Mouse (Mus musculus): ENCODE measurements at regions not wholly inside any gene's neighbourhood (a gene's known extent, or its start where the extent isn't known, plus 50 kb on each side); places are given as distances from the start of the nearest gene placed in this dataset.
A peak's percentile ranks its signal among the peaks of the same experiment; 100 is the strongest.

DNA sequence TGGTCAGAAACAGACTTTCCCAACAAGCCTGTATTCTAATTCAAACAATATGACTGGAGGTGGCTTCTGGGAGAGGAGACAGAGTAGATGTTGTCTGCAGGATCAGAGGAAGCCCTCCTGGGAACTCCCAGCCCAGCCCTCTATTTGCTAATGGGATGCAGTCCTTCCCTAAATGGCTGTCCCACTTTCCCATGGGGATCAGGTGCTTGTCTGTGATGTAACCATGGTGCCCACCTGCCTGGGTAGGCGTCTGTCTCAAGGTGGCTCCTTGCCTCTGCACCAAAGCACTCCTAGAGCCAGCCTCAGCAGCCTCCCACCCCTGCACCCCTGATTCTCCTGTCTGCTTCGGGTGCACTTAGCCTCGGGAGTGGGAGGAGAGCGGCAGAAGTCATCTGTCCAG is 384.6 kb downstream of the Gm45692 start:
- WGBS, result 57% methylated on average over 4 of the region's 4 CpGs
- no peak overlapping the region for H3K9ac ChIP-seq
- no peak for ATAC-seq (ENCODE audit: low FRiP score)

DNA sequence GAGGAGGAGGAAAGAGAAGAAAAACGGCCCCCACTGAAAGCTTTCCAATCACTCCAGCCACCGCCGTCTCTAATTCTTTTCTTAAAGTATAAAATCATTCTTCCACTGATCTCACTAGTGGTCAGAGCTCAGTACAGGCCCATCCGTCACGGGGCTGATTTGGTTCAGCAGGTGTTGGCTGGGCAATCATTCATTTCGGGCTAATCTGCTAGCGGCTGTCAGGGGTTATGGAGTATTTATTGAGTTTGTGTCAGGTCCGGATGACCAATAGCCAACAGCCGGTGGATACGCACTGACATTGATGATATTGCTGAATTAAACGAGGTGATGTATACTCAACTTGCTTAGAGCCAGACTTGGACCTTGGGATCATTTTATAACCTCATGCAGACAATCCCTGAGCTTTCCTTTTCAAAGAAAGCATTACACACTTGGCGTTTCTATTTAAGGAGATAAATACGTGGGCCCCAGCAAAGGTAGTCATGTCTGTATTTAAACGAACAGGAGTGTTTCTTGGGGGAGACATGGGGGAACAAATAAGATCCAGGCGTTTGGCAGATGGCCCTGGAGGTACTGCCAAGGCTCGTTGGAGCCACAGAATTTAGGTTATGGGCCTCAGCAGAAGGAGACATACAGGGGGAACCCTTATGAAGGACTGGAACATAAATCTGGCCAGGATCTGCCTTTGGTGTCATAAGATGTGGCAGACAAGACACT is 385.1 kb downstream of the Gm45692 start:
- H3K9ac ChIP-seq, result no peak overlapping the region
- no peaks in the 10 kb centered on the region for H3K36me3 ChIP-seq (replicated peaks; ENCODE audit: control insufficient read depth, insufficient read depth)
- H3K27me3 ChIP-seq (ENCODE audit: control insufficient read depth, insufficient read depth, low read length), result no peaks in the 10 kb centered on the region
- H3K4me3 ChIP-seq (replicated peaks; ENCODE audit: low read length), result no peak overlapping the region
- 57% methylated on average over 16 of the region's 16 CpGs for WGBS
- no peak overlapping the region for H3K27ac ChIP-seq
- H3K4me1 ChIP-seq (replicated peaks; ENCODE audit: control insufficient read depth, insufficient read depth, low read length), result peaks cover 17% of the 10 kb centered on the region
- ATAC-seq (ENCODE audit: low FRiP score) (no peak), DNase-seq (ENCODE audit: low spot score) (no peak)
- H3K4me2 ChIP-seq (replicated peaks), result no peak overlapping the region
- no peaks in the 10 kb centered on the region for H3K9me3 ChIP-seq (ENCODE audit: control insufficient read depth, low read length)

More for the DNA sequence above, 384.6 kb downstream of the Gm45692 start:
- no peaks in the 10 kb centered on the region for H3K27me3 ChIP-seq (ENCODE audit: control insufficient read depth, insufficient read depth, low read length)
- no peaks in the 10 kb centered on the region for H3K36me3 ChIP-seq (replicated peaks; ENCODE audit: control insufficient read depth, insufficient read depth)
- H3K27ac ChIP-seq, result no peak overlapping the region
- peaks cover 17% of the 10 kb centered on the region for H3K4me1 ChIP-seq (replicated peaks; ENCODE audit: control insufficient read depth, insufficient read depth, low read length)
- H3K9me3 ChIP-seq (ENCODE audit: control insufficient read depth, low read length), result no peaks in the 10 kb centered on the region
- H3K4me3 ChIP-seq (replicated peaks; ENCODE audit: low read length), result no peak overlapping the region
- DNase-seq (ENCODE audit: low spot score), result no peak
- H3K4me2 ChIP-seq (replicated peaks), result no peak overlapping the region

DNA sequence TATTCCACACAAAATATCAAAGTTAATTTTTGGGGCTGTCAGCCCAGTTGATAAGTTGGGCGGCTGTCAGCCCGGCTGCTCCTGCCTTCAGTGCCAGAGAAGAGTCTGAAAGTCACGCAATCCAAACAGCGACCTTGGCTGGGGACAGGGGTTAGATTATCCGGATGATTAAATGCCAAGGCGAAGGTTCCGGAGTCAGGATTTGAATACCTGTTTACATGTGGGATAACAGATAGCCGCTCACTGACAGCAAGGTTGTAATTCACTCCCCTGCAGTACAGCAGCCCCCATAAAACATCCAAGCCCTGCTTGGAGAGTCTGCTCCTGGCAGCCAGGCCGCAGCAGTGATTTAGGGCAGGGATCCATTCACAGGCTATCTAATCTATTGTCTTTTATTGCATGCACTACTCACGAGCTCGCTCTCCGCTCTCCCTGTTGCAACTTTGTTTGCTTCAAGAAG is 388.3 kb downstream of the Gm45692 start:
- peaks cover 11% of the 10 kb centered on the region for H3K4me1 ChIP-seq (replicated peaks; ENCODE audit: control insufficient read depth, insufficient read depth, low read length)
- DNase-seq (ENCODE audit: low spot score), result no peak
- H3K4me3 ChIP-seq (replicated peaks; ENCODE audit: low read length), result no peak overlapping the region
- no peak overlapping the region for H3K27ac ChIP-seq
- no peak overlapping the region for H3K9ac ChIP-seq
- no peaks in the 10 kb centered on the region for H3K9me3 ChIP-seq (ENCODE audit: control insufficient read depth, low read length)
- 45% methylated on average over 12 of the region's 12 CpGs for WGBS
- no peaks in the 10 kb centered on the region for H3K36me3 ChIP-seq (replicated peaks; ENCODE audit: control insufficient read depth, insufficient read depth)
- ATAC-seq (ENCODE audit: low FRiP score), result no peak
- no peaks in the 10 kb centered on the region for H3K27me3 ChIP-seq (ENCODE audit: control insufficient read depth, insufficient read depth, low read length)
- H3K4me2 ChIP-seq (replicated peaks), result no peak overlapping the region

DNA sequence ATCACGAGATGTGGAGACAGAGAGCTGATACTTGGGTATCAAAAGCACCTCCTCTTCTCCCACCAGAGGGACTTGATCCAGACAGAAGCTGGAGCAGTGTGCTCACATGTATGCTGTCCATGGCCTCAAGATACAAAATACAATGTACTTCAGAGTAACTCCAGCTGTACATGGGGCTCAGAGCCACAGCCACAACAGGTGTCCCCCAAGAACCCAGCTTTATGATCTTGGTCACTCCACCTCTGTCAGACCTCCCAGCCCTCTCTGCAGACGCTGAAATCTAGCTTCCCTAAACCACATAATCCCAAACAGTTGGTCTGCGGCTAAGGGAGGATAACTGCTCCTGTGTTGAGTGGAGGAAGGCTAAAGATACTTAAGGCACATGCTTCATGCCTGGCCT is 389.9 kb downstream of the Gm45692 start:
- Histone ChIP-seq H3K36me3 (replicated peaks; ENCODE audit: control insufficient read depth, insufficient read depth) (no peaks in the 10 kb centered on the region), H3K9me3 (ENCODE audit: control insufficient read depth, low read length) (no peaks in the 10 kb centered on the region), H3K9ac (no peak overlapping the region), H3K27me3 (ENCODE audit: control insufficient read depth, insufficient read depth, low read length) (no peaks in the 10 kb centered on the region), H3K4me1 (replicated peaks; ENCODE audit: control insufficient read depth, insufficient read depth, low read length) (peaks cover 11% of the 10 kb centered on the region), H3K27ac (no peak overlapping the region), H3K4me2 (replicated peaks) (no peak overlapping the region), H3K4me3 (replicated peaks; ENCODE audit: low read length) (no peak overlapping the region)
- DNase-seq (ENCODE audit: low spot score), result no peak
- 83% methylated on average over 3 of the region's 3 CpGs for WGBS
- no peak for ATAC-seq (ENCODE audit: low FRiP score)

DNA sequence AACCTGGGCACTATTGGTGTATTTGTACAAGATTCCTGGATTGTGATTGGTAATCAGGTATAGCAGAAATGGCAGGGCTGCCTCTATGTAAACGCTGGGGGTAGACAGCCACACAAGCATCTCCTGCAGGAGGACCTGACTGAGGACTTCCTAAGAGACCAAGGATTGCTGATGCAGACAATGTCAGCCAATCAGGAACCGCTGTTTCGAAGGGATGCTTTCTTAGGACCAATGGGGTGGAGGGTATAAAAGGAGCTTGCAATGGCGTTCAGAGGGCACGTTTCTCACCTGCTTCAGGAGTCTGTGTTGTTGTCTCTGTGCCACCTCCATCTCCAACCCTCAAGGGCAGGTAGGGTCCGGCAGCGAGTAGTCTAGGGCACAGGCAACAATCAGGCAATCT is 393.7 kb downstream of the Gm45692 start:
- H3K4me2 ChIP-seq (replicated peaks), result no peak overlapping the region
- DNase-seq (ENCODE audit: low spot score), result no peak
- no peaks in the 10 kb centered on the region for H3K27me3 ChIP-seq (ENCODE audit: control insufficient read depth, insufficient read depth, low read length)
- no peak for ATAC-seq (ENCODE audit: low FRiP score)
- 0 out of 2 replicates have a peak, but pooled peaks cover 3% of the 10 kb centered on the region for H3K9me3 ChIP-seq (ENCODE audit: control insufficient read depth, low read length)
- no peak overlapping the region for H3K9ac ChIP-seq
- peaks cover 5% of the 10 kb centered on the region; the same call in 1 of the 2 replicates for H3K4me1 ChIP-seq (replicated peaks; ENCODE audit: control insufficient read depth, insufficient read depth, low read length)
- no peak overlapping the region for H3K27ac ChIP-seq
- no peaks in the 10 kb centered on the region for H3K36me3 ChIP-seq (replicated peaks; ENCODE audit: control insufficient read depth, insufficient read depth)
- 86% methylated on average over 7 of the region's 7 CpGs for WGBS
- no peak overlapping the region for H3K4me3 ChIP-seq (replicated peaks; ENCODE audit: low read length)

GRCm38 (mm10) chr8:26524237-26524636 is 404.9 kb downstream of the Gm45692 start:
- Histone ChIP-seq H3K4me2 (replicated peaks) (no peak overlapping the region), H3K9me3 (ENCODE audit: control insufficient read depth, low read length) (no peaks in the 10 kb centered on the region), H3K9ac (no peak overlapping the region), H3K27me3 (ENCODE audit: control insufficient read depth, insufficient read depth, low read length) (no peaks in the 10 kb centered on the region), H3K4me3 (replicated peaks; ENCODE audit: low read length) (no peak overlapping the region), H3K36me3 (replicated peaks; ENCODE audit: control insufficient read depth, insufficient read depth) (no peaks in the 10 kb centered on the region), H3K4me1 (replicated peaks; ENCODE audit: control insufficient read depth, insufficient read depth, low read length) (peaks cover 9% of the 10 kb centered on the region; the same call in 1 of the 2 replicates), H3K27ac (no peak overlapping the region)
- ATAC-seq (ENCODE audit: low FRiP score) (no peak), DNase-seq (ENCODE audit: low spot score) (no peak)
- 97% methylated on average over 2 of the region's 2 CpGs for WGBS

DNA sequence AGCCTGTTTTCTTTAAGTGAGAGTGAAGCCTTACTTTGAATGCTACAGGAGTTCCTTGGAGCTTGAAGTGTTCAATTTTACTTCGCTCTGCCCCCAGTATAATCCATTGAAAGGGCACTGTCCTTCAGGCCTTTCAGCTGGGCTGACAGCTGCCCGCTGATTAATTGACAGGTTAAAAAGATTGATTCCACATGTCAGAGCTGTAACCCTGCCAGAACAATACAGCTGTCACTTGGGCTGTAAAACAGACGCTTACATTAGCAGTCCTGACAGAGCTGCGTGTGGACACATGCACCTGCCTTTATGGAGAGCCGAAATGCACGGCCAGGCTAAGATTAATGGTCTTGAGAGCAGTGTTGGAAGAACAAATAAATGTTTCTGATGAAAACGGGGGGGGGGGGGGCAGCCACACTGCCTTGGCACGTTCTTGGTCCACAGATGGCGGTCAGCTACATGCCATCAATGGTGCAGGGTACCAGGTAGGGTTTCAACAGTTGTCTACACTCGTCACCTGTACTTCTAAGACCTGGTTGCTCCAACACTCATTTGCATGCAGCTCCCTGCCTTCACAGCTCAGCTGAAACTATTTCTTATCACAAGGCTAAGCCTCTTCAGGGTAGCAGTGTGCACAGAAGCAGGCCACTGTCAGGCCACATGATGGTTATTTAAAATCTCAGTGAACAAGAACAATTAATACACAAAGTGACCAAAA is 407.3 kb downstream of the Gm45692 start:
- ATAC-seq (ENCODE audit: low FRiP score) (peak; percentile 46; the same call in 1 of the 2 replicates), DNase-seq (ENCODE audit: low spot score) (no peak)
- Histone ChIP-seq H3K27ac (no peak overlapping the region), H3K36me3 (replicated peaks; ENCODE audit: control insufficient read depth, insufficient read depth) (no peaks in the 10 kb centered on the region), H3K9ac (no peak overlapping the region), H3K4me2 (replicated peaks) (no peak overlapping the region), H3K27me3 (ENCODE audit: control insufficient read depth, insufficient read depth, low read length) (no peaks in the 10 kb centered on the region), H3K4me1 (replicated peaks; ENCODE audit: control insufficient read depth, insufficient read depth, low read length) (peaks cover 9% of the 10 kb centered on the region; the same call in 1 of the 2 replicates), H3K4me3 (replicated peaks; ENCODE audit: low read length) (no peak overlapping the region), H3K9me3 (ENCODE audit: control insufficient read depth, low read length) (no peaks in the 10 kb centered on the region)
- 12% methylated on average over 10 of the region's 10 CpGs for WGBS

DNA sequence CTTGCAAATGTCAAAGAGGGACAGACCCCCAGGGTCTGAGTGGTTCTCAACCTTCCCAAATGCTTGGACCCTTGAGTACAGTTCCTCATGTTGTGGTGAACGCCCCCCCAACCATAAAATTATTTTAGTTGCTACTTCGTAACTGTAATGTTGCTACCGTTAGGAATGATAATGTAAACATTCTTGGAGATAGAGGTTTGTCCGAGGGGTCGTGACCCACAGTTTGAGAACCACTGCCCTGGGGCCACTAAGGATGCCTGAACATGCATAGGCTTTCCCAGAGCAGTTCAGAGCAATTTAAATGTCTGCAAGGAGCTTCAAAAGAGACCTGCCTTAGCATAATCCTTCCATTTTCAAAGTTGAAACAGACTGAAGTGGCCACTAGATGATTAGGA is 407.8 kb downstream of the Gm45692 start:
- DNase-seq (ENCODE audit: low spot score) (no peak), ATAC-seq (ENCODE audit: low FRiP score) (no peak)
- Histone ChIP-seq H3K27me3 (ENCODE audit: control insufficient read depth, insufficient read depth, low read length) (no peaks in the 10 kb centered on the region), H3K4me3 (replicated peaks; ENCODE audit: low read length) (no peak overlapping the region), H3K4me2 (replicated peaks) (no peak overlapping the region), H3K9me3 (ENCODE audit: control insufficient read depth, low read length) (no peaks in the 10 kb centered on the region), H3K27ac (no peak overlapping the region), H3K9ac (no peak overlapping the region), H3K36me3 (replicated peaks; ENCODE audit: control insufficient read depth, insufficient read depth) (no peaks in the 10 kb centered on the region), H3K4me1 (replicated peaks; ENCODE audit: control insufficient read depth, insufficient read depth, low read length) (peaks cover 9% of the 10 kb centered on the region; the same call in 1 of the 2 replicates)
- WGBS, result 66% methylated on average over 5 of the region's 5 CpGs

GRCm38 (mm10) chr8:26529921-26530320 is 410.6 kb downstream of the Gm45692 start:
- H3K4me3 ChIP-seq (replicated peaks; ENCODE audit: low read length), result no peak overlapping the region
- ATAC-seq (ENCODE audit: low FRiP score) (no peak), DNase-seq (ENCODE audit: low spot score) (no peak)
- 73% methylated on average over 8 of the region's 8 CpGs for WGBS
- H3K9me3 ChIP-seq (ENCODE audit: control insufficient read depth, low read length), result no peaks in the 10 kb centered on the region
- no peak overlapping the region for H3K27ac ChIP-seq
- H3K4me1 ChIP-seq (replicated peaks; ENCODE audit: control insufficient read depth, insufficient read depth, low read length), result peaks cover 9% of the 10 kb centered on the region; the same call in 1 of the 2 replicates
- no peak overlapping the region for H3K9ac ChIP-seq
- no peak overlapping the region for H3K4me2 ChIP-seq (replicated peaks)
- H3K36me3 ChIP-seq (replicated peaks; ENCODE audit: control insufficient read depth, insufficient read depth), result no peaks in the 10 kb centered on the region
- H3K27me3 ChIP-seq (ENCODE audit: control insufficient read depth, insufficient read depth, low read length), result no peaks in the 10 kb centered on the region; the same call in 1 of the 2 replicates
